7 mouse cellular contexts compared by ENCODE assay signal in genomic region chr3:65527691-65528601, GRCm38 (mm10). TPM values are rescaled to one million over a fixed set of nuclear protein-coding genes. Genes with fewer than 3 reads are reported as not detected.
DNase-seq lines count a peak whose midpoint lies in the region; ATAC-seq lines count a peak whose summit lies in the region.

Tiparp (plus strand) TSS chr3:65528410.

- H3K27ac ChIP-seq in intestine, embryonic 16.5 days (ENCODE audit: low read length) = peak within 1 kb of the TSS; percentile 99
- H3K27ac ChIP-seq in midbrain, embryonic 11.5 days (ENCODE audit: low read depth, low read length) = peak within 1 kb of the TSS; percentile 97

- peak within 1 kb of the TSS; percentile 61 for H3K4me2 ChIP-seq in intestine, embryonic 16.5 days (ENCODE audit: low read depth, low read length)
- H3K4me2 ChIP-seq in midbrain, embryonic 11.5 days = peak within 1 kb of the TSS; percentile 68

- peak within 1 kb of the TSS; percentile 98 for H3K9ac ChIP-seq in intestine, embryonic 16.5 days (ENCODE audit: low read depth, low read length)
- peak within 1 kb of the TSS; percentile 88 for H3K9ac ChIP-seq in midbrain, embryonic 11.5 days (ENCODE audit: low read length)

- no peaks in the 10 kb centered on the region for H3K9me3 ChIP-seq in intestine, embryonic 16.5 days (ENCODE audit: control insufficient read depth, low read length)
- no peaks in the 10 kb centered on the region for H3K9me3 ChIP-seq in midbrain, embryonic 11.5 days (ENCODE audit: control insufficient read depth, low read length)

- H3K4me1 ChIP-seq in intestine, embryonic 16.5 days (ENCODE audit: control insufficient read depth, insufficient read depth, low read length) = peaks cover 2% of the 10 kb centered on the region; the same call in 1 of the 2 replicates
- peaks cover 3% of the 10 kb centered on the region; the same call in 1 of the 2 replicates for H3K4me1 ChIP-seq in midbrain, embryonic 11.5 days (ENCODE audit: control insufficient read depth, insufficient read depth, low read length)

- DNase-seq in adrenal gland, adult 8-10 months = peak; percentile 86
- peak; percentile 96 for DNase-seq in embryo, embryonic 9.5 days (ENCODE audit: extremely low spot score)
- peak; percentile 84 to 92 for DNase-seq in gastrocnemius, postnatal 4 days (ENCODE audit: low spot score in 2 of 2)
- peak; percentile 86 to 89 for DNase-seq in left cerebral cortex, postnatal 36 days (ENCODE audit: low spot score in 2 of 2)
- peak; percentile 100 for DNase-seq in midbrain, embryonic 11.5 days (ENCODE audit: low spot score, missing footprints)
- DNase-seq in skeletal muscle tissue, adult 2 months (ENCODE audit: low read depth, low spot score) = peak; percentile 94

- peak within 1 kb of the TSS; percentile 98 for H3K4me3 ChIP-seq in intestine, embryonic 16.5 days (ENCODE audit: low read length)
- peak within 1 kb of the TSS; percentile 86 for H3K4me3 ChIP-seq in midbrain, embryonic 11.5 days (ENCODE audit: low read depth, low read length)

- no peaks in the 10 kb centered on the region for H3K27me3 ChIP-seq in intestine, embryonic 16.5 days (replicated peaks; ENCODE audit: control insufficient read depth, insufficient read depth, low read length)
- H3K27me3 ChIP-seq in midbrain, embryonic 11.5 days (ENCODE audit: control insufficient read depth, insufficient read depth, low read length) = no peaks in the 10 kb centered on the region

- no peaks in the 10 kb centered on the region for H3K36me3 ChIP-seq in intestine, embryonic 16.5 days (ENCODE audit: control insufficient read depth, insufficient read depth, low read length)
- H3K36me3 ChIP-seq in midbrain, embryonic 11.5 days (ENCODE audit: control insufficient read depth, insufficient read depth, low read length) = no peaks in the 10 kb centered on the region

- under 1% methylated on average over 92 of the region's 109 CpGs for WGBS in intestine, embryonic 16.5 days
- under 1% methylated on average over 105 of the region's 109 CpGs for WGBS in midbrain, embryonic 11.5 days

- intact Hi-C loops in left cerebral cortex, postnatal 36 days (cut with DNase I) = loop anchor here (2.0 to 5.0 kb wide), 5 partner anchors 86 to 399 kb away; partner anchors contain the start of gene Lekr1

- peak; percentile 92 for ATAC-seq in intestine, embryonic 16.5 days
- ATAC-seq in midbrain, embryonic 11.5 days (ENCODE audit: low FRiP score) = peak; percentile 94

RNA-seq across cellular contexts. Expression of gene Tiparp, which starts in this region (rescaled TPM):
- total RNA-seq in adrenal gland, adult 8-10 months (2022) = 10 to 100 TPM in 3 of 4 experiments, 1 to 10 TPM in 1; 8.5 to 13.0 (median 11.4) TPM
- 10 to 100 TPM; 11.5 to 12.6 TPM for total RNA-seq in gastrocnemius, postnatal 4 days (2021)
- 39.5 and 41.9 TPM in 2 replicates for polyA plus RNA-seq in intestine, embryonic 16.5 days (2015; fragmentation: Nextera tagmentation; extraction: Ambion mirVana)
- 10 to 100 TPM in 1 of 2 experiments, 1 to 10 TPM in 1; 9.8 to 11.9 TPM for total RNA-seq in left cerebral cortex, postnatal 36 days (2021)
- 38.8 and 41.6 TPM in 2 replicates for polyA plus RNA-seq in midbrain, embryonic 11.5 days (2014; fragmentation: Nextera tagmentation; extraction: Ambion mirVana)

Comparison
In these comparisons a context has a peak if more than half of its experiments do, and no peak if none do; other contexts are left out.
1. Peak in every context shown above with its lines: DNase-seq, ATAC-seq, H3K4me3 ChIP-seq and H3K27ac ChIP-seq.